Mouse (Mus musculus): Measurements from ENCODE around the gene Cep164. TPM values are rescaled to one million over a fixed set of nuclear protein-coding genes. Genes with fewer than 3 reads are reported as not detected.

The Cep164 gene
- polyA plus RNA-seq, 1 experiment from 2014 or later, result 27.5 TPM

DNA sequence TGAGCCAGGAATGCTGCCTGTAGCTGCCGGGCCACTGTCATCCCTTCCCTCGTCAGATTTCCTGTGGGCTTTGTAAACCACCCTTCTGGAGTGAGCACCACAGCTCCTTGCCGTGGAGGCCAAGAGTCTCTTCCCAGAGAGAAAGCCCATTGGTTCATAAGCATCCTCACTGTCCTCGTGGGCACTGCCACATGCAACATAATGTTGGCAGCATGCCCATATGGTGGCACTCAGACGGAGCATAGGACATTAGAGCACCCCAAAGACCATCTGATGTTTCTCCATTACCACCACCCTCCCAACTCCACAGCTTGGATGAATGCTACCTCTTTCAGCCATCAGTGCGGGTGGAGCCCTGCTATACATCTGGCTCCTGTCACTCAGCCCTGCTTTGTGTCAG is 95.2 kb downstream of the Cep164 start:
- Histone ChIP-seq H3K9ac (ENCODE audit: low read length) (no peak overlapping the region), H3K4me3 (ENCODE audit: low read depth, low read length) (no peak overlapping the region), H3K9me3 (ENCODE audit: control insufficient read depth, low read length) (no peaks in the 10 kb centered on the region), H3K27me3 (replicated peaks; ENCODE audit: control insufficient read depth, insufficient read depth, low read length) (no peaks in the 10 kb centered on the region), H3K36me3 (ENCODE audit: control insufficient read depth, insufficient read depth, low read length) (no peaks in the 10 kb centered on the region), H3K27ac (ENCODE audit: low read depth) (no peak overlapping the region), H3K4me2 (ENCODE audit: low read length) (no peak overlapping the region), H3K4me1 (replicated peaks; ENCODE audit: control insufficient read depth, insufficient read depth, low read length) (no peaks in the 10 kb centered on the region)
- DNase-seq (ENCODE audit: low spot score), result no peak
- WGBS, result 71% methylated on average over 6 of the region's 6 CpGs
- no peak for ATAC-seq (replicated peaks; ENCODE audit: low FRiP score, low TSS enrichment, low read depth)

- Histone ChIP-seq H3K9me3 (ENCODE audit: control insufficient read depth, low read length) (no peaks in the 10 kb centered on the region), H3K4me2 (ENCODE audit: low read length) (no peak overlapping the region), H3K4me1 (replicated peaks; ENCODE audit: control insufficient read depth, insufficient read depth, low read length) (no peaks in the 10 kb centered on the region), H3K36me3 (ENCODE audit: control insufficient read depth, insufficient read depth, low read length) (no peaks in the 10 kb centered on the region), H3K27ac (ENCODE audit: low read depth) (no peak overlapping the region), H3K4me3 (ENCODE audit: low read depth, low read length) (no peak overlapping the region), H3K27me3 (replicated peaks; ENCODE audit: control insufficient read depth, insufficient read depth, low read length) (no peaks in the 10 kb centered on the region), H3K9ac (ENCODE audit: low read length) (no peak overlapping the region)
- ATAC-seq (replicated peaks; ENCODE audit: low FRiP score, low TSS enrichment, low read depth), result no peak
- no peak for DNase-seq (ENCODE audit: low spot score)
- 84% methylated on average over 5 of the region's 5 CpGs for WGBS
These were observed 96.6 kb downstream of the Cep164 start for GRCm38 (mm10) chr9:45731851-45732250.

GRCm38 (mm10) chr9:45719997-45720396 is 108.5 kb downstream of the Cep164 start:
- WGBS, result 73% methylated on average over 7 of the region's 7 CpGs
- no peak for DNase-seq (ENCODE audit: low spot score)
- no peaks in the 10 kb centered on the region for H3K27me3 ChIP-seq (replicated peaks; ENCODE audit: control insufficient read depth, insufficient read depth, low read length)

More at GRCm38 (mm10) chr9:45719997-45720396, 108.5 kb downstream of the Cep164 start:
- Histone ChIP-seq H3K27ac (ENCODE audit: low read depth) (no peak overlapping the region), H3K4me3 (ENCODE audit: low read depth, low read length) (no peak overlapping the region), H3K4me1 (replicated peaks; ENCODE audit: control insufficient read depth, insufficient read depth, low read length) (no peaks in the 10 kb centered on the region), H3K9ac (ENCODE audit: low read length) (no peak overlapping the region), H3K9me3 (ENCODE audit: control insufficient read depth, low read length) (no peaks in the 10 kb centered on the region), H3K4me2 (ENCODE audit: low read length) (no peak overlapping the region), H3K36me3 (ENCODE audit: control insufficient read depth, insufficient read depth, low read length) (no peaks in the 10 kb centered on the region)
- no peak for ATAC-seq (replicated peaks; ENCODE audit: low FRiP score, low TSS enrichment, low read depth)

Other genes starting within 250 kb of the Cep164 start
- 26.8 and 28.1 TPM in 2 replicates for gene Bace1, start 9.9 kb upstream of the Cep164 start, polyA plus RNA-seq (2014; fragmentation: Nextera tagmentation; extraction: Ambion mirVana)
- gene Pcsk7, start 77.8 kb upstream of the Cep164 start, polyA plus RNA-seq (2014; fragmentation: Nextera tagmentation; extraction: Ambion mirVana), result 14.6 and 15.4 TPM in 2 replicates
- 47.2 and 55.1 TPM in 2 replicates for gene Rnf214, start 78.2 kb upstream of the Cep164 start, polyA plus RNA-seq (2014; fragmentation: Nextera tagmentation; extraction: Ambion mirVana)
- 443 and 452 TPM in 2 replicates for gene Tagln, start 107.4 kb upstream of the Cep164 start, polyA plus RNA-seq (2014; fragmentation: Nextera tagmentation; extraction: Ambion mirVana)
- gene Sidt2, start 126.6 kb upstream of the Cep164 start, polyA plus RNA-seq (2014; fragmentation: Nextera tagmentation; extraction: Ambion mirVana), result 37.9 and 41.2 TPM in 2 replicates
- 156 and 172 TPM in 2 replicates for gene Pafah1b2, start 184.0 kb upstream of the Cep164 start, polyA plus RNA-seq (2014; fragmentation: Nextera tagmentation; extraction: Ambion mirVana)
- 7.5 and 9.6 TPM in 2 replicates for gene Sik3, start 184.1 kb upstream of the Cep164 start, polyA plus RNA-seq (2014; fragmentation: Nextera tagmentation; extraction: Ambion mirVana)